Mouse (Mus musculus) liver, postnatal 0 days (tissue): ENCODE measurements around the gene Rims4. TPM values are rescaled to one million over a fixed set of nuclear protein-coding genes. Genes with fewer than 3 reads are reported as not detected.

Source experiments
- ATAC-seq: fragments of 200-750 bp; cut with Nextera tagmentation; 2 replicates; pipeline ENCODE4 v1.8.0; 2017; ENCODE audit warnings: mild to moderate bottlenecking, moderate library complexity
- DNase-seq: peaks from one replicate; pipeline ENCODE4 v3.0.0-alpha.2; 2016
- H3K27ac ChIP-seq: fragments of 300-500 bp; sonication (generic); 2 replicates; pipeline ENCODE4 v1.5.1; 2014; ENCODE audit warnings: antibody characterized with exemption, moderate library complexity, mild to moderate bottlenecking, low read depth
- H3K27me3 ChIP-seq: fragments of 300-500 bp; sonication (generic); 2 replicates; pipeline ENCODE4 v1.6.1; 2014; ENCODE audit warnings: low read length, control low read depth, mixed read lengths; ENCODE audit not compliant: insufficient read depth
- H3K36me3 ChIP-seq: fragments of 300-500 bp; sonication (generic); replicated peaks from 2 replicates; pipeline ENCODE4 v1.6.1; 2014; ENCODE audit warnings: mild to moderate bottlenecking, control low read depth, low read length, moderate library complexity, mixed read lengths; ENCODE audit not compliant: insufficient read depth
- H3K4me1 ChIP-seq: fragments of 300-500 bp; sonication (generic); 2 replicates; pipeline ENCODE4 v1.6.1; 2014; ENCODE audit warnings: antibody characterized with exemption, mild to moderate bottlenecking, control low read depth; ENCODE audit not compliant: insufficient read depth
- H3K4me2 ChIP-seq: fragments of 300-500 bp; sonication (generic); 2 replicates; pipeline ENCODE4 v1.6.1; 2014; ENCODE audit warnings: low read depth, mild to moderate bottlenecking, low read length, moderate library complexity, mixed read lengths
- H3K4me3 ChIP-seq: fragments of 300-500 bp; sonication (generic); 2 replicates; pipeline ENCODE4 v1.5.1; 2014; ENCODE audit warnings: low read depth, low read length
- H3K9ac ChIP-seq: fragments of 300-500 bp; sonication (generic); replicated peaks from 2 replicates; pipeline ENCODE4 v1.6.1; 2014; ENCODE audit warnings: mild to moderate bottlenecking, moderate library complexity
- H3K9me3 ChIP-seq: fragments of 300-500 bp; sonication (generic); 2 replicates; pipeline ENCODE4 v1.6.1; 2016; ENCODE audit warnings: mild to moderate bottlenecking, control low read depth, low read length, mixed read lengths
- CTCF ChIP-seq: sonication (generic); IDR thresholded peaks from 2 replicates; pipeline ENCODE4 v1.5.1; 2016; ENCODE audit warnings: antibody characterized with exemption, low read depth
- EP300 ChIP-seq: IDR thresholded peaks from 2 replicates; pipeline ENCODE4 v1.6.1; 2016; ENCODE audit warnings: antibody characterized with exemption, low read depth, mild to moderate bottlenecking
- WGBS: fragments of 180-500 bp; shearing (Covaris S2); extraction: QIAGEN DNeasy Blood & Tissue Kit; methylation state at CpG from one replicate; pipeline ENCODE4 v1.1.7; 2014; ENCODE audit not compliant: insufficient replicate concordance; 5-methylcytosine and 5-hydroxymethylcytosine counted together
- polyA plus RNA-seq: library from polyadenylated mRNA; unstranded; fragments of >200 nt; fragmentation: Nextera tagmentation; extraction: Ambion mirVana; gene quantifications from 2 replicates; pipeline ENCODE4 v1.2.1, GENCODE M21; 2015

Rims4 gene
- polyA plus RNA-seq, result 1.1 and 1.4 TPM in 2 replicates

DNA sequence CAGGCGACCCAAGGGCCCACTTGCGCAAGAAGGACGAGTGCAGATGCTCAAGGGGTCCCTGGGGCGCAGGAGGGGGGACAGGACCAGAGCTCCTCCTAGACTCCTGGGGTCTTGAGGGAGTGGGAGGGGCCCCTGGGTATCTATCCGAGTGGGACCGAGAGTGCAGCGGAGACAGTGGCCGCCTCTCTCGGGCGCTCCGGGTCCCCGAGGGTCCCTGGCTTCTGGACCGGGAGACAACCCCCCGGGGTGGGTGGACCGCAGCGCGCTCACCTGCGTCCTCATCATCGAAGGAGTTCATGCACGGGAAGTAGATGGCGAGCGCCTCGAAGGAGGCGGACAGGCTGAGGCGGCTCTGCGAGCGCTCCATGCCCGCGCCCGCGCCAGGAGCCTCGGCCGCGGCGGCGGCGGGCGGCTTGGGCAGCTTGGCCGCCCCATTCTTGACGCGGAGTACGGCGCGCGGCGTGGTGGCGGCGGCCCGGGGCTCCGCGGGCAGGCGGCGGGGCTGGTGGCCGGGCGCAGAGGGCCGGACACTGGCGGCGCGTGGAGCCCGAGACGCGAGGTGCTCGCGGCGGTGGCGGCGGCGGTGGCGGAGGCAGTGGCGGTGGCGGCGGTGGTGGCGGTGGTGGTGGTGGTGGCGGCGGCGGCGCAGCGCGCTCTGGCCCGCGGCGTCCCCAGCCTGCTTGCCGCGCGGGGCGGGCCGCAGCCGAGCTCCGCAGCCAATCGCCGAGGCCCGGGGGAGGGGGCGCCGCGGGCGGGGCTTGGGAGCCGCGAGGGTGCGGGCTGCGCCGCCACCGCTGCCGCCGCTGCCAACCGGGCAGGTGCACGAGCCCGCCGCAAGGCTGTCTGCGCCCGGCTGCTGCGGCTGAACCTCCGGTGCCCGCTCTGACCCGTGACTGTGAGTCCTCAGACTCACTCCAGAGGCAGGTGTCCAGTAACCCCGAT, at the start of gene Rims4:
Gene Rims4, minus strand, starts transcription at position 367 of the 942 bp plus-strand sequence.
- Histone ChIP-seq H3K4me1 (no peaks in the 10 kb centered on the region), H3K4me3 (peak within 1 kb of the TSS; percentile 46), H3K27me3 (peaks cover 31% of the 10 kb centered on the region), H3K4me2 (peak within 1 kb of the TSS; percentile 74), H3K9ac (peak within 1 kb of the TSS; percentile 38), H3K36me3 (no peaks in the 10 kb centered on the region), H3K9me3 (no peaks in the 10 kb centered on the region), H3K27ac (no peak within 1 kb of the TSS)
- no peak for TF ChIP-seq EP300
- TF ChIP-seq CTCF, result no peak
- DNase-seq, result peak; percentile 63
- WGBS, result 2% methylated on average over 58 of the region's 115 CpGs
- ATAC-seq, result peak; percentile 86

DNA sequence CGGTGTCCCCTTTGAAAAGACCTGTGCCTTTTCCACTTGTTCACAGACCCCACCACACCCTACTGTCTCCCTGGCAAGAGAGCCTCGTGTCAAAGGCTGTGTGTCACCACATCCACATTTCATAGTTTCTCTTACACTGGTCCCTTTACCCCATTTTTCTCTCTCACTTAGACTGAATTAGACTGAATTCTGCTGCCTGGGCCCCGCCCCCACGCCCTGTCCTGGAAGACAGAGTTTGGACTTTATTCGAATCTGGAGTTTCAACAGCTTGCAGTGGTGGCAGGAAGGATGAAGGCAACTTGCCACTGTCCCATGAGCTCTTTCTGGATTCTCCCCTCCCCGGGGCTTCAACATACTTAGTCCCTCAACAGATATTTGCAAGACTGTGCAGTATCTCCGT, 47.2 kb upstream of the Rims4 start:
- DNase-seq (no peak), ATAC-seq (no peak)

GRCm38 (mm10) chr2:163964606-163965560, 46.4 kb upstream of the Rims4 start:
- Histone ChIP-seq H3K4me1 (no peaks in the 10 kb centered on the region), H3K4me3 (no peak overlapping the region), H3K36me3 (no peaks in the 10 kb centered on the region), H3K9me3 (no peaks in the 10 kb centered on the region), H3K27ac (no peak overlapping the region), H3K4me2 (no peak overlapping the region), H3K9ac (no peak overlapping the region), H3K27me3 (no peaks in the 10 kb centered on the region)
- TF ChIP-seq EP300, result no peak
- no peak for TF ChIP-seq CTCF
- no peak for ATAC-seq
- 74% methylated on average over 17 of the region's 19 CpGs for WGBS
- no peak for DNase-seq

More for the DNA sequence above, 47.2 kb upstream of the Rims4 start:
- 60% methylated on average over 7 of the region's 7 CpGs for WGBS
- Histone ChIP-seq H3K9ac (no peak overlapping the region), H3K9me3 (no peaks in the 10 kb centered on the region), H3K4me2 (no peak overlapping the region), H3K4me3 (no peak overlapping the region), H3K27ac (no peak overlapping the region), H3K27me3 (no peaks in the 10 kb centered on the region), H3K36me3 (no peaks in the 10 kb centered on the region), H3K4me1 (no peaks in the 10 kb centered on the region)
- TF ChIP-seq CTCF (no peak), EP300 (no peak)

GRCm38 (mm10) chr2:163953622-163954310, 35.3 kb upstream of the Rims4 start:
- no peak for TF ChIP-seq EP300
- no peak for TF ChIP-seq CTCF
- Histone ChIP-seq H3K9ac (no peak overlapping the region), H3K4me1 (no peaks in the 10 kb centered on the region), H3K27me3 (no peaks in the 10 kb centered on the region), H3K4me2 (no peak overlapping the region), H3K27ac (no peak overlapping the region), H3K4me3 (no peak overlapping the region), H3K36me3 (no peaks in the 10 kb centered on the region), H3K9me3 (peaks cover 4% of the 10 kb centered on the region; the same call in 1 of the 2 replicates)
- DNase-seq (no peak), ATAC-seq (no peak)
- 67% methylated on average over 7 of the region's 7 CpGs for WGBS

DNA sequence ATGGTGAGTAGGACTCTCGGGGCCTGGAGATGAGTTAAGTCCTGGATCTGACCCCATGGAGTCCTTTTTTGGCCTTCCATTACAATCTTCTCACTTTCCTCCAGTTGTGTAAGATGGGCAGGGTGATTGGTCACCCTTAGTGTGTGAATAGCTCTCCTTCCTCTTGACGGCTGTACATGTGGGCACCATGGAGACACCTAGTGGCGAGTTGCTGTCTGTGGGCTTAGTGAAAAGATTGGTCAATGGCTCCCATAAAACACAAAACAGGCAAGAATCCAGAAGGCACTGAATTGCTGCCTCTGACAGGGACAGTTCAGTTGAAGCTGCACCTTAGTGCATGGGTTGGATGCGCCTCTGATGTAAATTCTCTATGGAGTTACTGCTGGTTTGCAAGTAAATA, 33.3 kb upstream of the Rims4 start:
- Histone ChIP-seq H3K27me3 (no peaks in the 10 kb centered on the region), H3K36me3 (no peaks in the 10 kb centered on the region), H3K9ac (no peak overlapping the region), H3K4me1 (no peaks in the 10 kb centered on the region), H3K27ac (no peak overlapping the region), H3K4me3 (no peak overlapping the region), H3K4me2 (no peak overlapping the region), H3K9me3 (no peaks in the 10 kb centered on the region)
- WGBS, result 15% methylated on average over 4 of the region's 4 CpGs
- TF ChIP-seq CTCF, result peak; percentile 85
- TF ChIP-seq EP300, result no peak
- ATAC-seq, result peak; percentile 40; the same call in 1 of the 2 replicates
- peak; percentile 59 for DNase-seq

DNA sequence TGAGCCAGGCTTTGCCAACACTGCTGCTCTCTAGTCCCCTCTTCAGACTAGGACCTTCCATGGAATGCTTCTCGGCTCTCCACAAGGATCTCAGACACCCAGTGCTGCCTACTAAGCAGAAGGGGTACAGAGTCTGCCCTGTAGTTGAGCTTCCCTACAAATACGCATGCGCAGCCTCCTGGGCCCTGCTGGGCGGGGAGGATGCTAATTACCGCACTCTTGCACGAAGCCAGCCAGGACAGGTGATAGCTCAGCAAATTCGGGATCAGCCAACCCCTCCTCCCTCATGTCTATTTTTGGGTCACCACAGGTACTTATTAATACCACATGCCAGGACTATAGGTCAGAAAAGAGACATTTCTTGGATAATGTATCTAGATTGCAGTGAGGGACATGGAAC, 29.5 kb upstream of the Rims4 start:
- H3K27me3 ChIP-seq, result no peaks in the 10 kb centered on the region
- H3K4me1 ChIP-seq, result no peaks in the 10 kb centered on the region
- no peak overlapping the region for H3K4me2 ChIP-seq
- no peak for TF ChIP-seq CTCF
- no peak for TF ChIP-seq EP300
- ATAC-seq (no peak), DNase-seq (no peak)
- no peaks in the 10 kb centered on the region for H3K9me3 ChIP-seq
- no peak overlapping the region for H3K9ac ChIP-seq
- 74% methylated on average over 7 of the region's 7 CpGs for WGBS
- no peak overlapping the region for H3K4me3 ChIP-seq
- H3K27ac ChIP-seq, result no peak overlapping the region
- no peaks in the 10 kb centered on the region for H3K36me3 ChIP-seq
